Mouse (Mus musculus) lung, adult 2 months (tissue): ENCODE results near the gene Mecom.

Source experiments
- CTCF ChIP-seq: fragments of 200-500 bp; IDR thresholded peaks from 2 replicates; pipeline ENCODE4 v1.5.1; 2011; ENCODE audit warnings: mild to moderate bottlenecking, low read length, control low read depth; ENCODE audit not compliant: insufficient read depth
- POLR2A ChIP-seq: fragments of 200-500 bp; IDR thresholded peaks from 2 replicates; pipeline ENCODE4 v1.6.1; 2011; ENCODE audit warnings: low read depth, mild to moderate bottlenecking, control low read depth, low read length, borderline replicate concordance; ENCODE audit errors: extremely low read depth

DNA sequence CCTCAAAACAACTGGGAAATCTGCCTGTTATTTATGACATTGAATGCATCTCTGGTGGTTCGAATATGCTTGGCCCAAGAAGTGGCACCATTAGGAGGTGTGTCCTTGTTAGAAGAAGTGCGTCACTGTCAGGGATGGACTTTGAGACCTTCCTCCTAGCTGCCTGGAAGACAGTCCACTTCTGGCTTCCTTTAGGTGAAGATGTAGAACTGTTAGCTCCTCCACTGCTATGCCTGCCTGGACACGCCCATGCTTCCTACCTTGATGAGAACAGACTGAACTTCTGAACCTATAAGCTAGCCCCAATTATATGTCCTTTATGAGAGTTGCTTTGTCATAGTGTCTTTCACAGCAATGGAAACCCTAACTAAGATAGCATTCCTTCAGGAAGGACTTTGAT is 352.6 kb downstream of the Mecom start:
- no peak for TF ChIP-seq CTCF
- TF ChIP-seq POLR2A, result no peak
